Comparison of ENCODE assay signal across 10 mouse cellular contexts in genomic region chr5:142350574-142350973, GRCm38 (mm10). TPM values are rescaled to one million over a fixed set of nuclear protein-coding genes. Genes with fewer than 3 reads are reported as not detected.
DNase-seq lines count a peak whose midpoint lies in the region; TF ChIP-seq lines count a peak whose summit lies in the region.
"Had no signal": no experiment of that assay in that cellular context is flagged by ENCODE, and none has a peak within 500 bp of the region (broad histone marks: within the 10 kb centered on the region; RNA-seq: fewer than 3 reads in every experiment).

No protein-coding gene starts in this region.

- peak; percentile 1 for DNase-seq in gastrocnemius, postnatal 25 days
- DNase-seq in gastrocnemius, postnatal 14 days, result no peak
- DNase-seq in testis, postnatal 14 days (ENCODE audit: low spot score), result no peak
- peak; percentile 40 for DNase-seq in c-Kit-positive CD71-positive TER-119-negative erythroid progenitor cells, embryonic 14.5 days (ENCODE audit: low read depth)
- peak; percentile 14 for DNase-seq in thymus, postnatal 25 days
- DNase-seq in cerebellum, postnatal 36 days, result no peak
- no peak for DNase-seq in cerebellum, adult 8-10 months
- DNase-seq: lung, postnatal 4 days; right cerebral cortex, postnatal 14 days had no signal

- no peak overlapping the region for H3K4me3 ChIP-seq in testis, adult 2 months (ENCODE audit: control insufficient read depth, low read depth, low read length)

- TF ChIP-seq CTCF in testis, adult 2 months (IDR thresholded peaks at IDR 0.05; ENCODE audit: control insufficient read depth, insufficient read depth, insufficient replicate concordance, low read depth, low read length), result peak; percentile 10; the same call in 1 of the 2 replicates

- H3K4me1 ChIP-seq in testis, adult 2 months (ENCODE audit: control insufficient read depth, insufficient read depth, low read length), result no peaks in the 10 kb centered on the region

- H3K27me3 ChIP-seq in testis, adult 2 months (ENCODE audit: control insufficient read depth, insufficient read depth, low read length), result no peaks in the 10 kb centered on the region

- intact Hi-C loops in gastrocnemius, postnatal 14 days (cut with DNase I; ENCODE audit: low total_unique reads), result no loop called here

- H3K27ac ChIP-seq in testis, adult 2 months (ENCODE audit: control insufficient read depth, insufficient read depth, low read depth, low read length), result no peak overlapping the region

- H3K36me3 ChIP-seq in testis, adult 2 months (ENCODE audit: control insufficient read depth, insufficient read depth, low read length), result no peaks in the 10 kb centered on the region

- no peak for TF ChIP-seq POLR2A in testis, adult 2 months (IDR thresholded peaks at IDR 0.05; ENCODE audit: control insufficient read depth, low read depth, low read length)

RNA-seq across cellular contexts. Expression of gene Foxk1, which starts 50.7 kb away (rescaled TPM):
- total RNA-seq in gastrocnemius, postnatal 25 days (2021), result 10 to 100 TPM; 10.5 to 12.1 TPM
- 10 to 100 TPM; 12.2 to 14.7 TPM for total RNA-seq in gastrocnemius, postnatal 14 days (2021)
- polyA plus RNA-seq in testis, adult 2 months (2012; rRNA removed), result 16.8 and 17.0 TPM in 2 replicates

Comparison
In these comparisons a context has a peak if more than half of its experiments do, and no peak if none do; other contexts are left out.
1. DNase-seq: peak in gastrocnemius, postnatal 25 days (single experiment), c-Kit-positive CD71-positive TER-119-negative erythroid progenitor cells, embryonic 14.5 days (single experiment) and thymus, postnatal 25 days (single experiment); none in gastrocnemius, postnatal 14 days (single experiment), testis, postnatal 14 days (single experiment), cerebellum, postnatal 36 days (0 of 2) and cerebellum, adult 8-10 months (single experiment).